Mouse (Mus musculus): Measurements from ENCODE around the gene Pfas. TPM values are rescaled to one million over a fixed set of nuclear protein-coding genes. Genes with fewer than 3 reads are reported as not detected.
A peak's percentile ranks its signal among the peaks of the same experiment; 100 is the strongest.
"Not testable (repeated sequence)": the region's sequence is repeated elsewhere in the genome, so short reads cannot be mapped to it uniquely, and the experiment has no call there.

Pfas gene
- polyA plus RNA-seq, 1 experiment, result 22.7 TPM

DNA sequence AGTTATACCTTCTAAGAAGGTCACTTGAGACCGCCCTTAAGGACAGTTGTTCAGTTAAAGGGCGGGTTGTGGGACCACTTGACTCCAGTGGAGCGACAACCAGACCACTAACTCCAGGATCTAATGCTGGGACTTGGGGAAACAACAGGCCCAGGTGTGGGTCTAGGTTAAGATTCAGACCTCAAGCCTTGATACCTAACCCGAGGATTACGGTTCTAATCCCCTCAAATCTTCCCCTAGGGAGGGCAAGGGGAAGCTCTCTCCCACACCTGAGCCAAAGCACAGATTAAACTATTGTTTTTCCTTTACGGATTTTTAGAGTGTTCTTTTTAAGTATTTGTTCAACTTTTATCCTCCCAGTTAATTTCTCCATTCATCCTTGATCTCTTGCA, 34.2 kb downstream of the Pfas start:
- Histone ChIP-seq H3K4me3 (ENCODE audit: insufficient read depth, low read length) (peak overlapping the region; percentile 31), H3K27ac (ENCODE audit: insufficient read depth, low read length) (no peak overlapping the region), H3K4me1 (ENCODE audit: control insufficient read depth, insufficient read depth, low read length) (0 out of 2 replicates have a peak, but pooled peaks cover 2% of the 10 kb centered on the region)
- no peak for TF ChIP-seq CTCF (IDR thresholded peaks at IDR 0.05; ENCODE audit: borderline replicate concordance, insufficient read depth, low read length)
- no peak for TF ChIP-seq POLR2A (IDR thresholded peaks at IDR 0.05; ENCODE audit: low read depth, low read length)

DNA sequence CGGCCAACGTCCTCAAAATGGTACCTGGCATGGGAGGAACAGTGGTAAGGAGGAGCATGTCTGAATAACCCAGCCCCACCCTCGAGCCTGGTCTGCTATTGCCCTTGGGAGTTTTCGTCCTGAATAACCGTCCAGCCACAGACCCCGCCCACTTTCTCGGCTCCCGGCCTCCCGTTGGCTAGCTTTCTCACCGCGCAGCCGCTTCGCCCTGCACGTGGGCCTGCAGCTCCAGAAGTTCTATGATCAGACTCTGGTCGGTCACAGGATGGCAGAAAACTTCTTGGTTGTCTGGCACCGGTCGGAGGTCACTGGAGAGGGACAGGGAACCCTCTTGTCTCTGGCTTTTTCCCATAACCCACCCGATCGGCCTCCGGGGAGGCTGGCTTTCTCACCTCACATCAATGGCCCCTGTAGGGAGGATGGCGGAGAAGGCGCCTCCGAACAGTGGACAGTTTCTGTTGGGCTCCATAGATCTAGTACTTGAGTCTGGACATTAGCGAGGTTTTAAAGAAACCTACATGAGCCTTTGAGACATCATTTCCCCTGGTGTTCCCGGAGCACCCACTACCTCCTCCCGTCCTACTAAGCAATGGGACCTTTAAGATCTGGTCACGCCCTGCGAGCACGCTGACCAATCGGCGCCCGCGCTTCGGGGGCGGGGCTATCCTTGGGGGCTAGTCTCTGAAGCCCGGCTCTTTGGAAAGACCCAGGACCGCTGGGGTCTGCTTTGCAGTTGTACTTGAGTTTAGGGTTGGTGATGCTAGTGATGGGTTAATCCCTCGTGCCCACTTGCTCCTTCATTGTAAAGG, 34.8 kb downstream of the Pfas start:
- not testable (repeated sequence) for H3K4me1 ChIP-seq (ENCODE audit: control insufficient read depth, insufficient read depth, low read length); H3K27ac ChIP-seq (ENCODE audit: insufficient read depth, low read length)
- peak overlapping the region; percentile 31 for H3K4me3 ChIP-seq (ENCODE audit: insufficient read depth, low read length)

DNA sequence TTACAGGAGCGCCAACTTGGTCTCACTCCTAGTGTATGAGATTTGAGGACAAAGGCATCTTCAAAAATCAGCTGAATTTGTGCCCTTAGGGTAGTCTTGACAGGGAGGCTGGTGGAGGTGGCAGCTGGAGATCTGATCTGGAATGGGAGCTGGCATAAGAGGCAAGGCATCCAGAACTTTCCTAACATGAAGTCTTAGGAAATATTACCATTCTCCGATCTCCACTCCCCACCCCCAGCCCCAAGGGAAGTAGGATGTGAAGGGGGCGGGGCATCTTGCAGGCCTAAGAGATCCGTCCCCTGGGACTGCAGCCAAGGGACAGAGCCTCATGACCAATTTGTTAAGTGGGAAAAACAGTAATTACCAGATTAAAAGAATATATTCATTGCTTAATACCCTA, 38.0 kb downstream of the Pfas start:
- H3K4me1 ChIP-seq (ENCODE audit: control insufficient read depth, insufficient read depth, low read length), result 0 out of 2 replicates have a peak, but pooled peaks cover 2% of the 10 kb centered on the region
- no peak overlapping the region for H3K27ac ChIP-seq (ENCODE audit: insufficient read depth, low read length)
- H3K4me3 ChIP-seq (ENCODE audit: insufficient read depth, low read length), result no peak overlapping the region
- TF ChIP-seq POLR2A (IDR thresholded peaks at IDR 0.05; ENCODE audit: low read depth, low read length) (no peak), CTCF (IDR thresholded peaks at IDR 0.05; ENCODE audit: borderline replicate concordance, insufficient read depth, low read length) (no peak)

DNA sequence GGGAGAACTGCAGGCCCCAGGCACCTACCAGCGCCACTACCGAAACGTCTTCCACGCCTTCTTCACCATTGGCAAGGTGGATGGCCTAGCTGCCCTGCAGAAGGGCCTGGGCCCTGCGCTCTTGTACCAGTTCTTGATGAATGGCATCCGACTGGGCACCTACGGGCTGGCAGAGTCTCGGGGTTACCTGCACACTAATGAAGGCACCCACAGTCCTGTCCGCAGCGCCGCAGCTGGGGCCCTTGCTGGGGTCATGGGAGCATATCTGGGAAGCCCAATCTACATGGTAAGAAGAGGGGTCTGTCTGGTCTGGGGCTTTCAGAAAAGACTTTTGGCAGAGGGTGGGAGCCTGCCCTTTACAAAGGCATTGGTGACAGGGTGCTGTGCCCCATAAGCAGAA, 39.5 kb downstream of the Pfas start:
- 0 out of 2 replicates have a peak, but pooled peaks cover 2% of the 10 kb centered on the region for H3K4me1 ChIP-seq (ENCODE audit: control insufficient read depth, insufficient read depth, low read length)
- H3K27ac ChIP-seq (ENCODE audit: insufficient read depth, low read length), result no peak overlapping the region
- no peak overlapping the region for H3K4me3 ChIP-seq (ENCODE audit: insufficient read depth, low read length)
- TF ChIP-seq POLR2A (IDR thresholded peaks at IDR 0.05; ENCODE audit: low read depth, low read length), result no peak
- no peak for TF ChIP-seq CTCF (IDR thresholded peaks at IDR 0.05; ENCODE audit: borderline replicate concordance, insufficient read depth, low read length)

DNA sequence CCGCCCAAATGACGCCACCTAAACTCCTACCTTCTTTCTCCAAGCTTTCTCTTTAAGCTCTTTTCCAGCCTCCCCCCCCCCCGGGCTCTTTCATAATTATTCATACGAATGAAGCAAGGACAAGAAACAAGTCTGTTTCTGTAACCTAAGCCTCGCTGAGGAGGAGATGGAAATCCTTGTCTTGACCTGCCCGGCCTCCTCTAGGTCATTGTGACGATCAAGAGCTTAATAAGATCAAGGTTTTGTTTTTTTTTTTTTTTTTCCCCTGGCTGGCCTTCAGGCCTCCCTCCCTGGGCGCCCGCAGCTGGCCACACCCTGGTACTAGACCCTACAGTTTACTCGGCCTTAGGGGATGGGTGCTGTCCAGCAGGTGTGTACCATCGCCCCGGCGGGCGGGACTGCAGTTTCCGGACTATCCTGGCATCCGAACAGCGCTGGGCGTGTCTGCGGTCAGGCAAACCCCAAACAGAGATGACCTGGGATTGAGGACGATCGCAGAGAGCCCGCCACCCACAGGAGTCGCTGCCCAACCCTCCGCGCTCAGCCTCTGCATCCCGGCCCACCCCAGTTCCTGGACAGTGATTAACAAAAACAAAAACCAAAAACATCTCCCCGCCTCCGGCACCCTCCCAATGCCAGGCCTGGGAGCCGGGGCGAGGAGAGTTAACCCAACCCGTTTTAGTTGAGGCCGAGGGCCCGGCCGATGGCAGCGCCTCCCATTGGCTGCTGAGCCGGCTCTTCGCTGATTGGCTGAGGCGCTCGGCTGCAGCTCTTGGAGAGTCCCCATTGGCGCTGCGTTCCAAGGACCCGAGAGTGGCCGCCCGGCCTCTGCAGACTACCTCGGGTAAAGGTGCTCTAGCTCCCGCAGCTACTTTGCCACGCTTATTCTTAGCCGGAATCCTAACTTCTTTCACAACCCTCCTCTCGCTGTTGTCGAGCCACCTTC, 40.6 kb downstream of the Pfas start, which contains the start of gene Slc25a35:
TSS of gene Slc25a35 (plus strand) at position 795 of the 946 bp plus-strand sequence.
- H3K4me1 ChIP-seq (ENCODE audit: control insufficient read depth, insufficient read depth, low read length), result no peaks in the 10 kb centered on the region
- 0 out of 2 replicates have a peak, but pooled peaks have one; percentile 52 for TF ChIP-seq POLR2A (IDR thresholded peaks at IDR 0.05; ENCODE audit: low read depth, low read length)
- TF ChIP-seq CTCF (IDR thresholded peaks at IDR 0.05; ENCODE audit: borderline replicate concordance, insufficient read depth, low read length), result no peak
- peak within 1 kb of the TSS; percentile 76 for H3K4me3 ChIP-seq (ENCODE audit: insufficient read depth, low read length)
- H3K27ac ChIP-seq (ENCODE audit: insufficient read depth, low read length), result peak within 1 kb of the TSS; percentile 37; the same call in 1 of the 2 replicates

DNA sequence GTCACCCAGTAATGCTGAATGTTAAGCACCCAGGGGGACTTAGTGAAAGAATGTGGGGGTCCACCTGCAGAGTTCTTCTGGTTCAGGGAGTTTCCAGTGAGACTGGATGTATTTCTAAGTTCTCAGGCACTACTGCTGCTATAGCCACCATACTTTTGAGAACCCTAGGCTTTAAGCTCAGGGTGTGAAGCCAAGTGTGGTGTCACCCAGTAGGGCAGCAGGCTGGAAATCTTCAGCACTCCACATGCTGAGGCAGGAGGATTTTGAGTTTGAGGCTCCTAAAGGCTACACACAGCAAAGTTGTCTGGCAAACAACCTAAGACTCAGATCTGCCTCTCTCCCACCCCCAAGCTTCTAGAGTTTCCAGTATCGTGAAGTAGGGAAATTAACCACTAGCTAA, 41.7 kb downstream of the Pfas start:
- Histone ChIP-seq H3K27ac (ENCODE audit: insufficient read depth, low read length) (no peak overlapping the region), H3K4me1 (ENCODE audit: control insufficient read depth, insufficient read depth, low read length) (no peaks in the 10 kb centered on the region), H3K4me3 (ENCODE audit: insufficient read depth, low read length) (no peak overlapping the region)
- TF ChIP-seq CTCF (IDR thresholded peaks at IDR 0.05; ENCODE audit: borderline replicate concordance, insufficient read depth, low read length) (no peak), POLR2A (IDR thresholded peaks at IDR 0.05; ENCODE audit: low read depth, low read length) (no peak)

DNA sequence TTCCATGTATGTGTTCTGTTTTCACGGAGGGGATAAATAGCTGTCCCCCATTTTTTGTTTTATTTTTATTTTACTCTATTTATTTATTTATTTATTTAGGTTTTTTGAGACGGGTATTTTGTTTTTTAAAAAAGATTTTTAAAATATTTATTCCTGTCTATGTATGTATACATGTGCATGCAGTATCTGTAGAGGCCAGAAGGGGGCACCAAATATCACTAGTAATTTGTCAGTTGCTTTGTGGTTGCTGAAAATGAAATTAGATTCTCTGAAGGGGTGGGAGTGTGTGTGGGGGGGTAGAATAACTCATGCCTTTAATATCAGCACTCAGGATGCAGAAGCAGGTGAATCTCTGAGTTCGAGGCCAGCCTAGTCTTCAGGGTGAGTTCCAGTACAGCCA, 42.4 kb downstream of the Pfas start:
- H3K27ac ChIP-seq (ENCODE audit: insufficient read depth, low read length), result no peak overlapping the region
- no peaks in the 10 kb centered on the region for H3K4me1 ChIP-seq (ENCODE audit: control insufficient read depth, insufficient read depth, low read length)
- no peak for TF ChIP-seq POLR2A (IDR thresholded peaks at IDR 0.05; ENCODE audit: low read depth, low read length)
- no peak for TF ChIP-seq CTCF (IDR thresholded peaks at IDR 0.05; ENCODE audit: borderline replicate concordance, insufficient read depth, low read length)
- H3K4me3 ChIP-seq (ENCODE audit: insufficient read depth, low read length), result no peak overlapping the region

DNA sequence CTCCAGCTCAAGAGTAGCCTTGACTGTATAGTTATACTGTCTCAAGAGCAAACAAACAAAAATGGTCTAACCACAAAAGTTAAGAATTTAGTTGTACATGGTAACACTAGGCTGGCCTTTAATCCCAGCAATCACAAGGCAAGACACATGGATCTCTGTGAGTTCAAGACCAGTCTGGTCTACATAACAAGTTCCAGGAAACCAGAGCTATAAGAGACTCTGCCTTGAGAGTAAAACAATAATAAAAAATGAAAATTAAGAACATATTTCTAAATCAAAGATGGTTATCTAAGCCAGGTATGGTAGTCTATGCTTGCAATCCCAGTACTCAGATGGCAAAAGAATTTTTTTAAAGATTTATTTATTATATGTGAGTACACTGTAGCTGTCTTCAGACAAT, 43.2 kb downstream of the Pfas start:
- H3K27ac ChIP-seq (ENCODE audit: insufficient read depth, low read length), result no peak overlapping the region
- no peaks in the 10 kb centered on the region for H3K4me1 ChIP-seq (ENCODE audit: control insufficient read depth, insufficient read depth, low read length)
- H3K4me3 ChIP-seq (ENCODE audit: insufficient read depth, low read length), result no peak overlapping the region
- no peak for TF ChIP-seq CTCF (IDR thresholded peaks at IDR 0.05; ENCODE audit: borderline replicate concordance, insufficient read depth, low read length)
- TF ChIP-seq POLR2A (IDR thresholded peaks at IDR 0.05; ENCODE audit: low read depth, low read length), result no peak

DNA sequence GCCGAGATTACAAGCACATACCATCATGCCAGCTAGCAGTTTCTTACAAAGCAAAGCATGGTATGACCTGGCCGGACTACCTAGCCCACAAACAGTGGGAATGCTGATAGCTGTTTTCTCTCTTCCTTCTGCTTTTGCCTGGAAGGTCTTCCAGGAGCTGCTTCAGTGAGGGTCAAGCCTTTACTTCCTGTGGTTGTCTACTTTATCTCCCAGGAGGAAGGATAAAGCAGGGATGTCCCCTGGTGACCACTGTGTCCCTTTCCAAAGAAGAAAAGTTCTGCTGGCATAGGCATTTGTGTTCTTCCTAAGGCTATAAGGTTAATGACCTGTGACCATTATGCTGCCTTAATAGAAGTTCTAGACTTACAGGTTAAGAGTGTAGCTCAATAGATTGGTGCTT, 44.9 kb downstream of the Pfas start:
- H3K4me3 ChIP-seq (ENCODE audit: insufficient read depth, low read length), result no peak overlapping the region
- no peaks in the 10 kb centered on the region for H3K4me1 ChIP-seq (ENCODE audit: control insufficient read depth, insufficient read depth, low read length)
- TF ChIP-seq POLR2A (IDR thresholded peaks at IDR 0.05; ENCODE audit: low read depth, low read length) (no peak), CTCF (IDR thresholded peaks at IDR 0.05; ENCODE audit: borderline replicate concordance, insufficient read depth, low read length) (no peak)
- no peak overlapping the region for H3K27ac ChIP-seq (ENCODE audit: insufficient read depth, low read length)

DNA sequence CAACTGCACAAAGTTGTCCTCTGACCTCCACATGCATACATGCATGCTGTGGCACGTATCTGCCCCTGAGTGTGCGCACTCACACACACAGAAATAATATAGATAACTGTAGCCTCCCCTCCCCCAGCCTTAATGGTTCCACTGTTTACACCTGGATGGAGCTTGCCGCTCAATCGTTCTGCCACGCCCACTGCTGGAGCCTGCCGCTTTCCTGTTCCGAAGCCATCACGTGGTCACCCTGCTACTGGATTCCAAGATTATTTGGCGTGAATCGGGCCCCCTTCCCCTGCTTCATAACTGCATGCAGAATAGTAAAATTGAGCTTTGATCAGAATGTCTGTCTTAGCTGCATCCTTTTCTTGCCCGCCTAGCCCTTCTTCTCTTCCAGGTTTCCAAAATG, 46.1 kb downstream of the Pfas start:
- not testable (repeated sequence) for H3K4me1 ChIP-seq (ENCODE audit: control insufficient read depth, insufficient read depth, low read length); H3K27ac ChIP-seq (ENCODE audit: insufficient read depth, low read length)

More for the DNA sequence above, 46.1 kb downstream of the Pfas start:
- not testable (repeated sequence) for H3K4me3 ChIP-seq (ENCODE audit: insufficient read depth, low read length)
